Mouse (Mus musculus) small intestine, adult 2 months (tissue): ENCODE measurements around the gene Casd1.

Experiments used
- CTCF ChIP-seq: fragments of 200-500 bp; IDR thresholded peaks from 2 replicates; pipeline ENCODE4 v1.5.1; 2012; ENCODE audit warnings: low read depth, mild to moderate bottlenecking, control low read depth, inconsistent platforms, low read length, moderate library complexity, mixed read lengths; ENCODE audit not compliant: insufficient replicate concordance, insufficient read length; ENCODE audit errors: extremely low read depth
- POLR2A ChIP-seq: fragments of 200-500 bp; IDR thresholded peaks from 2 replicates; pipeline ENCODE4 v1.6.1; 2012; ENCODE audit warnings: low read depth, mild to moderate bottlenecking, control low read depth, inconsistent platforms, low read length, moderate library complexity

DNA sequence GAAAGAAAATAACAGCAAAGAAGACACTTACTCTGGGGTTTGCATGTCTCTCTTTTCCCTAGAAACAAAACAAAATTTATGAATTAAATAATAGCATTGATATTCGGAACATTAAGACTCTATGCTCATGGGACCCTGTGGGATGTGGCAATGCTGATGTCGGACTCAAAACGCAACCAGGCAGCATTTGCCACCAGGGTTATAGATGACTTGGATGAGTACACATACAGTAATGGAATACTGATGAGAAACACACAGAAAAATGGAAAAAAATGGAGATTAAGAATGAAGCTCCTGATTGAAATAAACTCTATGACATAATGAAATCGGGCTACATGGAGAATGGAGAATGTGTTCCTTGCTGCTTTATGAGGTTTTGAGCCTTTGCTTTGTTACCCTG, 89.8 kb downstream of the Casd1 start:
- TF ChIP-seq CTCF (no peak), POLR2A (no peak)
